Mouse (Mus musculus) adrenal gland, adult 8-10 months (tissue): ENCODE data around the gene Rb1. TPM values are rescaled to one million over a fixed set of nuclear protein-coding genes. Genes with fewer than 3 reads are reported as not detected.
A peak's percentile ranks its signal among the peaks of the same experiment; 100 is the strongest.

Experiments used
- DNase-seq: peaks from one replicate; pipeline ENCODE4 v3.0.0; 2022
- total RNA-seq, 4 experiments: library from RNA; stranded (reverse); gene quantifications; 2 replicates each; pipeline ENCODE4 v1.2.4; 2022

Rb1 gene
- total RNA-seq, 4 experiments from 2014 or later = 13.3 to 30.4 (median 20.9) TPM

GRCm38 (mm10) chr14:73258181-73258580 is 67.4 kb downstream of the Rb1 start:
- peak; percentile 7 for DNase-seq

GRCm38 (mm10) chr14:73257348-73257747 is 68.3 kb downstream of the Rb1 start:
- DNase-seq = no peak

- no peak for DNase-seq
These were observed 70.1 kb downstream of the Rb1 start for GRCm38 (mm10) chr14:73255426-73255970.

GRCm38 (mm10) chr14:73254412-73254811 is 71.2 kb downstream of the Rb1 start:
- no peak for DNase-seq

GRCm38 (mm10) chr14:73253453-73254251 is 72.0 kb downstream of the Rb1 start:
- DNase-seq = no peak

GRCm38 (mm10) chr14:73252276-73252675 is 73.3 kb downstream of the Rb1 start:
- no peak for DNase-seq

- DNase-seq = no peak
These were observed 75.6 kb downstream of the Rb1 start for GRCm38 (mm10) chr14:73250056-73250455.

- DNase-seq = no peak
These were observed 81.5 kb downstream of the Rb1 start for GRCm38 (mm10) chr14:73244061-73244597.

- no peak for DNase-seq
These were observed 85.8 kb downstream of the Rb1 start for GRCm38 (mm10) chr14:73239857-73240256.

GRCm38 (mm10) chr14:73239291-73239690 is 86.3 kb downstream of the Rb1 start:
- DNase-seq = no peak

GRCm38 (mm10) chr14:73238498-73239250 is 86.9 kb downstream of the Rb1 start:
- DNase-seq = peak; percentile 25

GRCm38 (mm10) chr14:73237848-73238321 is 87.7 kb downstream of the Rb1 start, which contains the start of gene Lpar6:
Gene Lpar6, plus strand, starts transcription at chr14:73237895.
- DNase-seq = peak; percentile 65

- DNase-seq = no peak
These were observed 91.1 kb downstream of the Rb1 start for GRCm38 (mm10) chr14:73234468-73235031.

GRCm38 (mm10) chr14:73231286-73231982 is 94.2 kb downstream of the Rb1 start:
- DNase-seq = no peak

- DNase-seq = no peak
These were observed 98.8 kb downstream of the Rb1 start for GRCm38 (mm10) chr14:73226849-73227248.

GRCm38 (mm10) chr14:73226346-73226745 is 99.3 kb downstream of the Rb1 start:
- DNase-seq = no peak

GRCm38 (mm10) chr14:73222316-73222970 is 103.2 kb downstream of the Rb1 start:
- DNase-seq = no peak

- no peak for DNase-seq
These were observed 108.6 kb downstream of the Rb1 start for GRCm38 (mm10) chr14:73217062-73217461.

- no peak for DNase-seq
These were observed 114.1 kb downstream of the Rb1 start for GRCm38 (mm10) chr14:73211477-73211876.

- no peak for DNase-seq
These were observed 115.4 kb downstream of the Rb1 start for GRCm38 (mm10) chr14:73210196-73210595.

- DNase-seq = peak; percentile 24
These were observed 116.4 kb downstream of the Rb1 start for GRCm38 (mm10) chr14:73209262-73209661.
